Mouse (Mus musculus) frontal cortex, adult 2 months (tissue): ENCODE results near the gene Ergic1. TPM values are rescaled to one million over a fixed set of nuclear protein-coding genes. Genes with fewer than 3 reads are reported as not detected.

Source experiments
- DNase-seq, 2 experiments: peaks; one replicate each; pipeline ENCODE4 v3.0.0; 2022; ENCODE audit warnings: low spot score in 1 of 2; ENCODE audit errors: extremely low spot score in 1 of 2
- polyA plus RNA-seq: library from polyadenylated mRNA; depleted of rRNA; stranded (reverse); fragments of >200 nt; gene quantifications from 2 replicates; pipeline ENCODE4 v1.2.3, GENCODE M21; 2012; rRNA removed

Ergic1 gene
- polyA plus RNA-seq, 1 experiment = 134 TPM

DNA sequence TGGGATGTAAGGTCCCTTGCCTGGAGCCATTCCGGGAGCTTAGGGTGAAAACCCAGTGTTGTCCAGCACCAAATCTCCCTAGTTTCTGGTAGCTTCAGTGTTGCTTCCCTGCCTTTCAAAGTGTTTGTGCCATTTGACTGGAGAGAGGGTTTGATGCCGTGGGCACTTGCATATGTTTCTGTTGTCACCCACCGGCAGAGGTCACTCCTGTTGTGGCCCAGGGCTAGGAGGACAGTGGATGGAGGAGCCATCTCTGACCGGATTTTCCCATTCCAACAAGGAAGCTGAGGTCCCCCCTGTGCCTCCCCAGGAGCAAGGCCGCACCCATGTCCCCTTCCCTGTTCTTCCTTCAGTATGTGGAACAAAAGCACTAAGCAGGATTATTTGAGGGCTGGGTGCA, 128.9 kb downstream of the Ergic1 start:
- DNase-seq = no peak

DNA sequence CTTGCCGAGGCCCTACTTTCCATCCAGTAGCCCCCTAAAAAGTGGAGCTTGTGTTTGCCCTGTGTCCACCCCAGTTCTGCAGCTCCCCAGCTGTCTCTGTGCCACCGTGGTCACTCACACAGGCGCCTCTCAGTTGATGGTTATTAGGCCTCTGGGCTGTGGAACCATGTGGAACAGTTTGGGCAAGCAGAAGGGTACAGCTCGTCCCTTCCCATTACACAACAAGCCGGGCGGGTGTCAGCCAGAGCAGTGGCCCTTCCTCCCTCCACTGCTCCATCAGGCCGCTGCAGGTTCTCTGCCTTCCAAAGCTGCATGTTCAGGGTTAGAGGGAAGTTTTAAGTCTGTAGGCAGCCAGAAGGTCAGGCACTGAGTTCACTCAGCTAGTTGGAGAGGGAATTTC, 129.8 kb downstream of the Ergic1 start:
- no peak for DNase-seq

DNA sequence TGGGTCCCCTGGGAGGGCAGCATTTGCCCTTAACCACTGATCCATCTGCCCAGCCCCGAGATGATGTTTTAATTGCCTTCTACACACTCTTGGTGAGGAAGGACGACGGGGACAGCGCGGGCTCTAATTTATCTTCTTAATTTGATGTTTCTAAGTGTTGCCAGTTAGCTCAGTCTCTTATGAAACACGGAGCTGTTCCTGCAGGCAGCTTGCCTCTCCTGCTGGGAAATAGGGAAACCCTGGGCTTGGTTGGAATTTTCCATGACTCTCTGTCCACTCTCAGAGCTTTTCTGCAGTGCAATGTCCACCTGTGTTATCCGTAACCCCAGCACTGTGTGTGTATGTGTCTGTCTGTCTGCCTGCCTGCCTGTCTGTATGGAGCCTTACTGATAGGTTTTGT, 132.1 kb downstream of the Ergic1 start:
- no peak for DNase-seq

DNA sequence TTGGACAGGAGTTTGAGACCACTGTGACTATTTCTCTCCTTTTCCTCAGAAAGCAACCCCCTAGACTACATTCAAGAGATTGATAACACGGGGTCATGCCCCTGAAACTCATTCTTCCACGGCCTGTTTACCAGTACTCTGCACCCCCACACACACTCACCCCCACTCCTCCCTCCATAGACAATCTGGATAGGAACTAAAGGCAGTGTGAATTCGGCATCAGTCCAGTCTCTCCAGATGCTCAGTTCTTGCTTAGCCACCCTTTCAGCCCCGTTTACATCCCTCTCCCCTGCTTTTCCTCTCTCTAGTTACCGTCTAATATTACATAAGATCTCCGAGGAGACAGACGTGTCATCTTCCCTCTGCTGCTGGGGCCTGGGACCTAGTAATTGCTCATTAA, 132.9 kb downstream of the Ergic1 start:
- no peak for DNase-seq

DNA sequence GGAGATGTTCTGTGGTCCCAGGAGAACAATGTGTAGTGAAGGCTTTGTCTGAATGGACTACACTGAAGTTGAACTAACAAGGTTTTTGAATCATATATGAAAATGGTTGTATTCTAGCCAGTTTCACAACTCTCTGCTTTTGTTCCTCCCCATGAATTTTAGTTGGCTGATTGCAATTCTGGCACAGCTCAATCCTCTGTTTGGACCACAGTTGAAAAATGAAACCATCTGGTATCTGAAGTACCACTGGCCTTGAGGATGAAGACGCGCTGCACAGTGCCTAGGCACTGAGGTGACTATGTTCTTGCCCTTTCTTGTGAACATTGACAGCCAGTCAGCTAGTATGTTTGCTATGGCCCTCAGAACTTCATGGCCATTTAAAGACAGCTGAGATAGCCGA, 133.9 kb downstream of the Ergic1 start:
- no peak for DNase-seq

DNA sequence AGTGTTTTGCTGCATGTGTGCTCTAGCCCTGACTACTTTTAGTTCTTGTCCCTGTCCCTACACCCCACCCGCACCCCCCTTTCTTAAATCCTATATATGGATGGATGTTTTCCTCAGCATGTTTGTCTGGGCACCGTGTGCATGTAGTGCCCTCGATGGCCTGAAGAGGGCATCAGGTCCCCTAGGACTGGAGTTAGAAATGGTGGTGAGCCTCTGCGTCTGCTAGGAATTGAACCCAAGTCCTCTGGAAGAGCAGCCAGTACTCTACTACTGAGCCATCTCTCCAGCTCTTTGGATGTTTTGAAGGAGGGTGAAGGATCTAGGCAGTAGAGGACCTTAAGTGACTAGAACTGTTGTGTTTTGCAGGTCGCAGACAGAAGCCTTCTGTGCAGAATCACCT, 137.6 kb downstream of the Ergic1 start:
- no peak for DNase-seq

DNA sequence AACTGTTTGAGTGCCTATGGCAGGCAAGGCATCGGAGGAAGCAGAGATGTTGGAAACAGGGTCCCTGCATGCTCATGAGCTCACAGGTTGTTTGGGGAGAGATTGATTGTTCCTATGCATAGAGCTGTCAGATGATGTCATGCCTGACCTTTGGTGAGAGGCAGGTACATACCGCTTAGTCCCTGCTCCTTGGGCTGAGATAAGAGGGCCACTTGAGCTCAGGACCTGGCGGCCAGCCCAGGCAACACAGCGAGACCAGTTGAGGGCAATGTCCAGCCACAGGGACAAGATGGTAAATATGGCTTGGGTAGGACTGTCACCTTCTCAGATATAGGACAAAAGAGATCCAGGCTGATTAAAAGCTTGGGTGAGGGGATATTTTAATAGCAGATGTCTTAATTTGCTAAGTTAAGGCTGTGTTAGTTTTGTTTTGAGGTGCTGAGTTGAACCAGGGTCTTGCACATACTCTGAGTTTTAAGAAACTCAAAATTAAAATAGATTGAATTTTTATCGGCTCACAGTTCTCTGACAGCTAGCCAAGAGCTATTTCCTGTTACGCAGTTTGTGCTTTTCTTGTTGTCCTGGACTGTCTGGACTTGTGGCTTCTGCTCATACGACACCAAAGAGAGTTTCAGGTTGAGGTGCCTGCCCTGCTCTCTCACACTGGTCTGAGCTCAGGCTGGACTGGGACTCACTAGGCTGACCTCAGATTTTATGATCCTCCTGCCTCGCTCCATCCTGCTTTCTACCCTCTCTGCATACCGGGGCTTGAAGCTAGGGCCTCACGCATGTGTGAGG, 138.7 kb downstream of the Ergic1 start:
- no peak for DNase-seq

DNA sequence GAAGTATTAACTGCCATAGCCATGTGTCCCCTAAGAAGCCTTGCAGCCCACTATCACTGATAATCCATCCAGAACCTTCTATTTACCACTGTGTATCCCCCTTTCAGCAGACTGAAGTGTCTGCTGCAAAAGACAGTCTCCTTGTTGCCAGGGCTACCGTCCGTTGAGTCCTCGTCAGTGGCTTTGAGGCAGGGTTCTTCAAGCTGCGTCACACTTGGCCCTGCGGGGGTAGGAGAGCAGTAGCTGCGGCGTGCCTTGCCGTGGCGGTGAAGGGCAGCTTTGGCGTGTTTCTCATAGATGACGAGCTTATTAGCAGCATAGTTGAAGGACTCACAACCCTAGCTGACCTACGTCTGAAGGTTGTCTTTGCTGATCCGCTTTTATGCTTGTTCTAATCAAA, 140.3 kb downstream of the Ergic1 start:
- DNase-seq = no peak

DNA sequence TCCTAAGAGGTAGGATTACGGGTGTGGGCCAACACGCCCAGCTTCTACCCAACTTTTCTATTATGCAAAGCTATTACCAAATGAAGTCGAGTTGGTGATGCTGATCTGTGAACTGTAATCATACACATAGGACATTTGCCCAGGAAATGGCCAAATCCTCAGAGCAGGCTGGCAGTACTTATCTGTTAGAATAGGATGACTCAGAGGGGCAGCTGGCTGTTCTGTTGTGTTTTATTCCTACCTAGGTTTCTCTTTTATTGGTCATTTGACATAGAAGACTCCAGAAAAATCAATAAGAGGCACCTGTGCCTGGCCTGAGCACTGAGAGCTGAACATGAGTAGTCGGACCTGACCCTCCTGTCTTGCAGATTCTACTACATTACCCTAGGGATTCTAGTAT, 141.3 kb downstream of the Ergic1 start:
- no peak for DNase-seq

DNA sequence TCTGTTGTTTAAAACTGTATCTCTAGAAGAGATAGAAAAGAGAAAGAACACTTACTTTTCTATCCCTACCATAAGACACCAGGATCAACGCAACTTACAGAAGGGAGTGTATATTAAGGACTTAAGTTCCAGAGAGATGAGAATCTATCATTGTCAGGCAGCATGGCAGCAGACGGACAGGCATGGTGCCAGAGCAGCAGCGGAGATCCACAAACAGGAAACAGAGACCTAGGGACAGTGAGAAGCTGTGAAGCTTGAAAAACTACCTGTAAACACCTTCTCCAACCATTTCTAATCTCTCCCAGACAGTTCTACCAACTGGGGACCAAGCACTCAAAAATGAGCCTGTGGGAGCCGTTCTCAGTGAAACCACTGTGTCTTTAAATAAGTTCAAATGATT, 142.4 kb downstream of the Ergic1 start:
- DNase-seq = no peak

DNA sequence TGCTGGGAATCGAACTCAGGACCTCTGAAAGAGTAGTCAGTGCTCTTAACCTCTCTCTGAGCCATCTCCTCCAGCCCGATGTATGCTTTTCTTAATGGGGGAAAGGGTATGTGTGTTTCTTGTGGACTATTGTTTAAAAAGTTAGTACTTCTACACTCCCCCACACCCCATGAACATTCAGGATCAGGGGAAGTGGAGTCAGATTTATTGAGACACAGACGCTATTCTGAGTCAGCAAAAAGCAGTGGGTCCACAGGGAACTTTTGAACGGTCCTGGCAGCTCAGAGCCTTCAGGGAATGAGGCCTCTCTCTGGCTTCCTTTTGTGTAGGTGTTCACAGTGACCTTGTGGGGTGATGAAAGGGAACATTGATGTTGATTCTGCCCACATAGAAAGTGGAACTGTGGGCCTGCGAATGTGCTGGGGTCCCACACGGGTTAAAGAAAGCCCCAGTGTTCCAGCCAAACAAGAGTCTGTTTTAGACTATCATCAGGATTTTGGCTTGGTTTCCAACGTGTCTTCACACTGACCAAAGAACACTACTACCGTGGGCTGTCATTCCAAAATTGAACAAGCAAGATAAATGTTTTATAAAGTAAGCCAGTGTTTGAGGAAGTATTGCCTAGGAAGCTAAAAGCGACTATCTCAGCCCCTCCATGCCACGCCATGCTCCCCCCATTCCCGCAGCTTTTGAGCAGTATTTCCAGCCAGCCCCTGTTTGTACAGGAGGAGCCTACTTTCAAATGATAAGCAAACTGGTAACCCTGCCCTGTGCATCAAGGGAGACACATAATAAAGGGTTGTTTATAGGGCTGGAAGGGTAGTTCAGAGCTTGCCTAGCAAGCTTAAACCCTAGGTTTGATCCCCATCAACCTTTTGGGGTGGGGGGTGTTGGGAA, 144.4 kb downstream of the Ergic1 start:
- DNase-seq = no peak

Other genes with a start within 250 kb of the Ergic1 start
- gene Neurl1b, start 146.7 kb upstream of the Ergic1 start, polyA plus RNA-seq = 60.4 and 66.5 TPM in 2 replicates
- 40.9 and 60.5 TPM in 2 replicates for gene Dusp1, start 639 bp downstream of the Ergic1 start, polyA plus RNA-seq
- 80.3 and 80.9 TPM in 2 replicates for gene Atp6v0e, start 101.7 kb downstream of the Ergic1 start, polyA plus RNA-seq
- 16.4 and 17.6 TPM in 2 replicates for gene Crebrf, start 154.2 kb downstream of the Ergic1 start, polyA plus RNA-seq
- 43.1 and 47.8 TPM in 2 replicates for gene Bnip1, start 219.6 kb downstream of the Ergic1 start, polyA plus RNA-seq